Mouse (Mus musculus) kidney, adult 2 months (tissue): ENCODE results near the gene Gpam.

Source experiments
- CTCF ChIP-seq: fragments of 200-500 bp; conservative IDR thresholded peaks from 2 replicates; pipeline ENCODE4 v1.5.1; 2011; ENCODE audit warnings: low read depth, mild to moderate bottlenecking, control low read depth, low read length, moderate library complexity, mixed read lengths; ENCODE audit not compliant: insufficient read depth, insufficient read length
- POLR2A ChIP-seq: fragments of 200-500 bp; IDR thresholded peaks from one replicate; pipeline ENCODE4 v1.6.1; 2011; ENCODE audit warnings: low read depth, low read length, control low read depth

DNA sequence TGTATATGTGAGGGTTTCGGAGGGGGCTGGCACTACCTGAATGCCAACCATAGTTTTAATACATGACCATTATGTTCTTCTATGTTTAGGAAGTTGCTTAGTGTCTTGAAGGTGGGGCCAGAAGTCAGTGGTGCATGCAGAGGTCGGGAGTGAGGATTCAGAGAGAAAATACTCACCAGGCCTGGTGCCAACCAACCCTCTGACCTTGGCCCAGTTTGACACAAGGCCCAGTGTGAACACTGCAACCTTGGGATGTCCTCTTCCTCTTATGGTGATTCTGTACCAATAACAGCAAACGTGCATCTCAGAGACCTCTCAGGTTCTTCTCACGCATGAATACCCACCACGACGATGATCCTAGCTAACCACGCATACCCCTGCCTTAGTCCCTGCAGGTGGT, 11.5 kb upstream of the Gpam start:
- no peak for TF ChIP-seq POLR2A
- TF ChIP-seq CTCF, result no peak
